Mouse (Mus musculus): ENCODE measurements around the gene Fzd4. TPM values are rescaled to one million over a fixed set of nuclear protein-coding genes. Genes with fewer than 3 reads are reported as not detected.

Fzd4 gene
- polyA plus RNA-seq, 1 experiment from 2014 or later = 8.1 TPM

DNA sequence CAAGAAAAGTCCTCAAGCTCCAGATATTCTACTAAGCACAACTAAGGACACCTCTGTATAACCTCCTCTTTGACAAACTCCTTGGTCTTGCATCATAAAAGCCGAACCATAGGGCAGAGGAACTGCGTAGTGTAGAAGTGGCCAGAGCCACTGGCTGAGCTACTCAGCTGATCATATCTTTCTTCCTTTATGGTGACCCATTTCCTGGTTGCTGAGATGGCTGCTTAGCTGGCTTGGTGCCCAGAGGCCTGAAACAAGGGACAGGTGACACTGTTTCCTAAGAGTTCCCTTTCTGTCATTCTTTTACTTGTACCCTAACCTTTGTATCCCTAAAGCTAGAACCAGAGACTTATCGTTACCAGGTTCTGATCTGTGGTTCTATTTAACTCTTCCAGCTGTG is 7.2 kb downstream of the Fzd4 start:
- Histone ChIP-seq H3K9me3 (ENCODE audit: control insufficient read depth, low read length) (no peaks in the 10 kb centered on the region), H3K4me2 (replicated peaks; ENCODE audit: low read depth) (no peak overlapping the region), H3K9ac (ENCODE audit: low read length) (no peak overlapping the region), H3K36me3 (ENCODE audit: control insufficient read depth, insufficient read depth, low read length) (peaks cover 5% of the 10 kb centered on the region; the same call in 1 of the 2 replicates), H3K4me1 (replicated peaks; ENCODE audit: control insufficient read depth, insufficient read depth) (peaks cover 11% of the 10 kb centered on the region), H3K27me3 (ENCODE audit: control insufficient read depth, insufficient read depth, low read length) (no peaks in the 10 kb centered on the region), H3K27ac (replicated peaks) (peak overlapping the region; percentile 61; the same call in 1 of the 2 replicates), H3K4me3 (ENCODE audit: low read depth, low read length) (no peak overlapping the region)
- 62% methylated on average over 3 of the region's 3 CpGs for WGBS
- TF ChIP-seq EP300 (optimal IDR thresholded peaks at IDR 0.05) (no peak), CTCF (IDR thresholded peaks at IDR 0.05; ENCODE audit: low read depth) (no peak)
- DNase-seq (ENCODE audit: low spot score) (peak; percentile 78), ATAC-seq (ENCODE audit: low FRiP score, low TSS enrichment) (peak; percentile 89)

- no peak overlapping the region for H3K4me2 ChIP-seq (replicated peaks; ENCODE audit: low read depth)
- no peak for DNase-seq (ENCODE audit: low spot score)
- no peak overlapping the region for H3K9ac ChIP-seq (ENCODE audit: low read length)
- peaks cover 5% of the 10 kb centered on the region; the same call in 1 of the 2 replicates for H3K36me3 ChIP-seq (ENCODE audit: control insufficient read depth, insufficient read depth, low read length)
- no peaks in the 10 kb centered on the region for H3K27me3 ChIP-seq (ENCODE audit: control insufficient read depth, insufficient read depth, low read length)
- ATAC-seq (ENCODE audit: low FRiP score, low TSS enrichment) = peak; percentile 56
- WGBS = 64% methylated on average over 7 of the region's 7 CpGs
- H3K27ac ChIP-seq (replicated peaks) = peak overlapping the region; percentile 67; the same call in 1 of the 2 replicates
- H3K4me1 ChIP-seq (replicated peaks; ENCODE audit: control insufficient read depth, insufficient read depth) = peaks cover 11% of the 10 kb centered on the region
- H3K4me3 ChIP-seq (ENCODE audit: low read depth, low read length) = no peak overlapping the region
- no peak for TF ChIP-seq EP300 (optimal IDR thresholded peaks at IDR 0.05)
- TF ChIP-seq CTCF (IDR thresholded peaks at IDR 0.05; ENCODE audit: low read depth) = no peak
- H3K9me3 ChIP-seq (ENCODE audit: control insufficient read depth, low read length) = no peaks in the 10 kb centered on the region
Observed at GRCm38 (mm10) chr7:89412094-89412493, 7.9 kb downstream of the Fzd4 start.

- Histone ChIP-seq H3K4me3 (ENCODE audit: low read depth, low read length) (no peak overlapping the region), H3K9me3 (ENCODE audit: control insufficient read depth, low read length) (no peaks in the 10 kb centered on the region), H3K27me3 (ENCODE audit: control insufficient read depth, insufficient read depth, low read length) (no peaks in the 10 kb centered on the region), H3K4me1 (replicated peaks; ENCODE audit: control insufficient read depth, insufficient read depth) (0 out of 2 replicates have a peak, but pooled peaks cover 5% of the 10 kb centered on the region), H3K9ac (ENCODE audit: low read length) (no peak overlapping the region), H3K36me3 (ENCODE audit: control insufficient read depth, insufficient read depth, low read length) (peaks cover 5% of the 10 kb centered on the region; the same call in 1 of the 2 replicates), H3K27ac (replicated peaks) (peak overlapping the region; percentile 18; the same call in 1 of the 2 replicates), H3K4me2 (replicated peaks; ENCODE audit: low read depth) (no peak overlapping the region)
- 60% methylated on average over 4 of the region's 4 CpGs for WGBS
- no peak for TF ChIP-seq CTCF (IDR thresholded peaks at IDR 0.05; ENCODE audit: low read depth)
- TF ChIP-seq EP300 (optimal IDR thresholded peaks at IDR 0.05) = no peak
- DNase-seq (ENCODE audit: low spot score) = no peak
- peak; percentile 74 for ATAC-seq (ENCODE audit: low FRiP score, low TSS enrichment)
Observed at GRCm38 (mm10) chr7:89416027-89416426, 11.9 kb downstream of the Fzd4 start.

DNA sequence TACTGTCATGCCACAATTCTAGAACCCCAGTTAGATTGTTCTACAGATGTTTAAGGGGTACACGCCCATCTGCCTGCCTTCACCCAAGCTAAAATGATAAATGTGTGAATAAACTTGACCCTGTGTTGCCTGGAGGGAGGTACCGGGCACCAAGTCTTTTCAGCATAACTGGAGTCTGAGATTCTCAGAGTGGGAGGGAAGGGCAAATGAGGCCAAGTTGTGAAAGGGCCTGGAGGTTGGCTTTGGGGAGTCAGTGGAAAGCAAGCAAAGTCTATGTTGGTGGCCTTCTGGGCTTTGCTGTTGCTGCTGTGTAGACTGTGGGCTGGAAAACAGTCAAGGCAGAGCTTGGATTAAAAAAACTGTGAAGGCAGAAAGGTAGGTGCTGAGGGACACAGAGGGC is 13.6 kb downstream of the Fzd4 start:
- H3K4me2 ChIP-seq (replicated peaks; ENCODE audit: low read depth) = no peak overlapping the region
- DNase-seq (ENCODE audit: low spot score) (no peak), ATAC-seq (ENCODE audit: low FRiP score, low TSS enrichment) (no peak)
- H3K27ac ChIP-seq (replicated peaks) = no peak overlapping the region
- H3K4me3 ChIP-seq (ENCODE audit: low read depth, low read length) = no peak overlapping the region
- H3K36me3 ChIP-seq (ENCODE audit: control insufficient read depth, insufficient read depth, low read length) = no peaks in the 10 kb centered on the region
- no peak for TF ChIP-seq CTCF (IDR thresholded peaks at IDR 0.05; ENCODE audit: low read depth)
- no peak for TF ChIP-seq EP300 (optimal IDR thresholded peaks at IDR 0.05)
- H3K4me1 ChIP-seq (replicated peaks; ENCODE audit: control insufficient read depth, insufficient read depth) = no peaks in the 10 kb centered on the region
- no peak overlapping the region for H3K9ac ChIP-seq (ENCODE audit: low read length)
- H3K9me3 ChIP-seq (ENCODE audit: control insufficient read depth, low read length) = no peaks in the 10 kb centered on the region
- WGBS = 43% methylated on average over 2 of the region's 2 CpGs
- H3K27me3 ChIP-seq (ENCODE audit: control insufficient read depth, insufficient read depth, low read length) = no peaks in the 10 kb centered on the region

- H3K9ac ChIP-seq (ENCODE audit: low read length) = no peak overlapping the region
- no peak for ATAC-seq (ENCODE audit: low FRiP score, low TSS enrichment)
- no peaks in the 10 kb centered on the region for H3K4me1 ChIP-seq (replicated peaks; ENCODE audit: control insufficient read depth, insufficient read depth)
- H3K4me2 ChIP-seq (replicated peaks; ENCODE audit: low read depth) = no peak overlapping the region
- no peaks in the 10 kb centered on the region for H3K36me3 ChIP-seq (ENCODE audit: control insufficient read depth, insufficient read depth, low read length)
- H3K9me3 ChIP-seq (ENCODE audit: control insufficient read depth, low read length) = no peaks in the 10 kb centered on the region
- 49% methylated on average over 8 of the region's 8 CpGs for WGBS
- DNase-seq (ENCODE audit: low spot score) = no peak
- H3K27me3 ChIP-seq (ENCODE audit: control insufficient read depth, insufficient read depth, low read length) = no peaks in the 10 kb centered on the region
- no peak overlapping the region for H3K27ac ChIP-seq (replicated peaks)
- no peak for TF ChIP-seq CTCF (IDR thresholded peaks at IDR 0.05; ENCODE audit: low read depth)
- TF ChIP-seq EP300 (optimal IDR thresholded peaks at IDR 0.05) = no peak
- no peak overlapping the region for H3K4me3 ChIP-seq (ENCODE audit: low read depth, low read length)
Observed at GRCm38 (mm10) chr7:89418127-89418653, 14.0 kb downstream of the Fzd4 start.

DNA sequence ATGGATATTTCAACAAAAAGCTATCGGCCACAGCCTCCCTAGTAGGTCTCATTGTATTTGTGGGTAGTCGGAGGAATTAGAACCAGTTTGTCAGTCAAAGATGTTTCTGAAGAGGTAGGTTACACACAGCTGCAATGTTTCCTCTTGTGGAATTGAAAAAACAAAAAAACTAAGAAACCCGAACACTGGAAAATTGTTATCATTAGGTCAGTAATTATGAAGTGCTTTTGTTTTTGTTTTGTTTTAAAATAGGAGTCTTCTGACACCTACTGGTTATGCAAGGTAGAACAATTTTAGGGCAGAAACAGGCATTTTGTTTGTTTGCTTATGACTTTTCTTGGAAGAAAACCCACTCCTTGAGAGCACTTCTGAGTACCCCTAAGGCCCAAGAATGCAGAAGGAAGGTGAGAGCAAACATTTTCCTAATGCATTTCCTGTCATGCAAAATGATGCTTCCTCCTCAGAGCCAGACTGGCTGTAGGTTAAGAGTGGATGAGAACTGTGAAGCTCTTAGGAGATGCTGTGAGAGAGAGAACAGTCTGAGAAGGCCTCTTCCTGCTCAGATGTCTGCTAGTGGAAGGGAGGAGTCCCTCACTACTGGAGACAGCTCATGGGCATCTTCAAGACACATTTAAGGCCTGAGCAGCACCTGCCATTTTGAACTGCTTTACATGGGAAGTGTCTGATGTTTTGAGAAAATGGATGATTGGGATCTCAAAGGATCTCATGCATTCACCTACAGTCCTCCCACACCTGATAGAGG is 14.9 kb downstream of the Fzd4 start:
- Histone ChIP-seq H3K36me3 (ENCODE audit: control insufficient read depth, insufficient read depth, low read length) (no peaks in the 10 kb centered on the region), H3K4me3 (ENCODE audit: low read depth, low read length) (no peak overlapping the region), H3K9me3 (ENCODE audit: control insufficient read depth, low read length) (no peaks in the 10 kb centered on the region), H3K27ac (replicated peaks) (no peak overlapping the region), H3K4me2 (replicated peaks; ENCODE audit: low read depth) (peak overlapping the region; percentile 23; the same call in 1 of the 2 replicates), H3K9ac (ENCODE audit: low read length) (no peak overlapping the region), H3K27me3 (ENCODE audit: control insufficient read depth, insufficient read depth, low read length) (no peaks in the 10 kb centered on the region), H3K4me1 (replicated peaks; ENCODE audit: control insufficient read depth, insufficient read depth) (no peaks in the 10 kb centered on the region)
- DNase-seq (ENCODE audit: low spot score) (no peak), ATAC-seq (ENCODE audit: low FRiP score, low TSS enrichment) (no peak)
- TF ChIP-seq CTCF (IDR thresholded peaks at IDR 0.05; ENCODE audit: low read depth) = peak; percentile 81
- TF ChIP-seq EP300 (optimal IDR thresholded peaks at IDR 0.05) = no peak
- WGBS = 43% methylated on average over 3 of the region's 3 CpGs

All from stomach, postnatal 0 days (tissue).